Mouse (Mus musculus) WW6 (cell line): ENCODE data around the gene Setd3.
A peak's percentile ranks its signal among the peaks of the same experiment; 100 is the strongest.

Experiments used
- DNase-seq: peaks from one replicate; pipeline ENCODE4 v3.0.0-alpha.2; 2013; ENCODE audit warnings: low read depth, low spot score

The Setd3 gene

DNA sequence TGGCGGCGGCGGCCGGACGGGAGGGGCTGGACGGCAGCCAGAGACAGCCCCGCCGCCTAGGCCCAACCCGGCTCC lies at the start of gene Setd3:
Setd3 (minus strand) TSS at position 69 of the 75 bp plus-strand sequence.
- DNase-seq, result no peak

DNA sequence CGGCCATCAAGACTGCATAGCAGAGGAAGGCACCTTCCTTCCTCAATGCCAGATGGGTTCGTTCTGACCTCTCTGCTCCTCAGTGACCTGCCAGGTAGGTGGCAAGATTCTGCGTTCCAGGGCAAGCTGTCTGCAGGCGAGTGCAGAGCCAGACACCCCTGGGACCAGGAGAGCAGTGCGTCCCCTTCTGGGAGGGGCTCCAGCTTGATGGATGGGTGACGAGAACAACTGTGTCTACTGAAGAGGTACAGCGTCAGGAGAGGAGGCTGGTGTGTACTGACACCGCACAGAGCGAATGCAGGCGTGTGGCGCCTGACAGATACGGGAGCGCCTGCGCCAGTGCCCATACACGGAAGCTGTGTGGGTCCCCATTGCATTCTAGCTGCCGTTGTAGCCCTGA lies 48.4 kb upstream of the Setd3 start:
- no peak for DNase-seq

GRCm38 (mm10) chr12:108226941-108227340 lies 47.8 kb upstream of the Setd3 start:
- DNase-seq, result no peak

DNA sequence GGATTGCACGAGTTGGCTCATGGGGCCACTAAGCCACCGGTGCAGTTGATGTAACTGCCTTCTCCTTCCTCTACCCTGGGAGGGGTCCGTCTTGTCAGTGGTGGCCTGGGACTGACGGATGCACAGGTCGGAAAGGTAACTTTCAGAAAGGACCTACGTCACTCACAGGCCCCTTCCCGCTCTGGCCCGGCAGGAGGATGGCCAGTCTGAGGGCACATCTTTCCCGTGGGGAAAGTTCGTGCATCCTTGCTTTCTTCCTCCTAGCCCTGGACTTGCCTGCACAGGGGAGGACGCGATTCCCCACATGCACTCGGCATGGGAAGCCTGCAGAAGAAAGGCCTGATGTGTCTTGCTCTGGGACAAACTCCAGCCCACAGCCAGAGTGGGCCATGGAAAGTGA lies 47.1 kb upstream of the Setd3 start:
- DNase-seq, result no peak

GRCm38 (mm10) chr12:108225781-108226180 lies 46.7 kb upstream of the Setd3 start:
- no peak for DNase-seq

DNA sequence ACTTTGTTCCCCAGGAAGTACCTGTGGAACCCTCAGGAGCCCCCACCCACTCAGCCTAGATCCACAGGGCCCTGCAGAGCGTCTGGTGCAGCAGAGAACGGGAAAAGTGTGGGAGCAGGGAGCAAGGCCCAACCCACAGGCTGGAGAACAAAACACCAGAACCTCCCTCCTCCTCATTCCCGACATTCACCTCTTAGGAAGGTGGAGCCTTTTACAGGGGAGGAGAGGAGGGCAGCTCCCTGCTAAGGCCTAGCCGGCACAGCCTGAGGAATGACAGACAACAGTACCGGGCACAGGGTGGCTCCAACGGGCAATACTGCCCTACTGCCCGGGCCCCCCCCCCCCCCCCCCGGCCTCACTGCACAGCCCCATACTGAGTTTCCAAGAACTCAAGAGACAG lies 44.2 kb upstream of the Setd3 start:
- no peak for DNase-seq

GRCm38 (mm10) chr12:108221712-108222111 lies 42.6 kb upstream of the Setd3 start:
- DNase-seq, result no peak

DNA sequence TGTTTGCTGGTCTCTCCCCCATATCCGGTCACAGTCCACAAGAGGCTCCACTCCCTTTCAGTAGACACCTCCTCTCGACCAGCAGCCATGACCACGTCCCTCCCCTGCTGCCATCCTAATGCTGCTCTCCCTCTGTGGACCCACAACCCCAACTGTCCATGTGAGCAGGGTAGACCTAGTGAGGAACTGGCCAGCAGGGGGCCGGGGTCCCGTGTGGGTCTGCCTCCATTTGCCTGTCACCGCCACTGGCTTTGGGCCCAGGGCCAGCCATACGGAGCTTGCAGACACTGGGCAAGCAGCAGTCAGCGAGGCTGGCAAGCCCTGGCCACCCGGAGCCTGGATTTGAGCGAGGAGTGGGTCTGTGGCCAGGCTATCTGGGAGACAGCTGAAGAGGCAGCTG lies 42.1 kb upstream of the Setd3 start:
- DNase-seq, result no peak

GRCm38 (mm10) chr12:108220621-108221020 lies 41.5 kb upstream of the Setd3 start:
- no peak for DNase-seq

GRCm38 (mm10) chr12:108219825-108220616 lies 40.9 kb upstream of the Setd3 start:
- DNase-seq, result no peak

GRCm38 (mm10) chr12:108219163-108219562 lies 40.0 kb upstream of the Setd3 start:
- no peak for DNase-seq

DNA sequence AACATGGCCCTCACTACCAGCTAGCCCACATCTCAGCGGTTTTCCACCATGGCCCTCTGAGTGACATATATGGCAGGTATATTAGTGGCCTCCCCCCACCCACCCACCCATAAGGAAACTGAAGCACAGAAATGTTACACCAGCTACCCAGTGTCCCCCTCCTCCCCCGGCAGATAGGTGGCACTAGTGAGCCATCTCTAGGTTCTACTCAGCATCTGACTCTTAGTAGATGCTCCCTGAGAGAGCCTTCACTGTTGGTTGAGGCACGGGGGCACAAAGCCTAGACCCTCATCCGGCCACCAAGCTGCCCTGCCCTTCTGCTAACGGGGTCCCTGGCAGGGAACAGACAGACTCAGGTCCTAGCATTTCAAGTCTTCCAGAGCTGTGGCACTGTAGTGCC lies 38.5 kb upstream of the Setd3 start:
- no peak for DNase-seq

GRCm38 (mm10) chr12:108216611-108217370 lies 37.7 kb upstream of the Setd3 start:
- DNase-seq, result no peak

DNA sequence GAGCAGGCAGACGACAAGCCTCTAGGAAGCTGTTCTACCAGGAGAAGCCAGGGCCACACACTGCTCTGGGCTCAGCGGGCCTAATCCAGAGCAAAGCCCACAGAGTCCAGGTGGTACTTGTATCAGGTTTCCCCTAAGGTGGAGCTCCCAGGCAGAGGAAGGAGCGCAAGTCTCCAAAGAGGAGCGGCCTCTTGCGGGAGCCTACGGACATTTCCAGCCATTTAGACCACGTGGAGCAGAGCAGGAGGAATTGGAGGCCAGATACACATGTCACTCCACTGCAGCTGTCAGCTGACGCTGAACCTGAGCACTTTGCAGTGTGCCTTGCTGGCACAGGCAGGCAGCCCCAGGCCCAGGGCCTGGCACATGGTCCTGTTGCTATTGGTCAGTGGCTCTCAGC lies 36.0 kb upstream of the Setd3 start:
- no peak for DNase-seq

DNA sequence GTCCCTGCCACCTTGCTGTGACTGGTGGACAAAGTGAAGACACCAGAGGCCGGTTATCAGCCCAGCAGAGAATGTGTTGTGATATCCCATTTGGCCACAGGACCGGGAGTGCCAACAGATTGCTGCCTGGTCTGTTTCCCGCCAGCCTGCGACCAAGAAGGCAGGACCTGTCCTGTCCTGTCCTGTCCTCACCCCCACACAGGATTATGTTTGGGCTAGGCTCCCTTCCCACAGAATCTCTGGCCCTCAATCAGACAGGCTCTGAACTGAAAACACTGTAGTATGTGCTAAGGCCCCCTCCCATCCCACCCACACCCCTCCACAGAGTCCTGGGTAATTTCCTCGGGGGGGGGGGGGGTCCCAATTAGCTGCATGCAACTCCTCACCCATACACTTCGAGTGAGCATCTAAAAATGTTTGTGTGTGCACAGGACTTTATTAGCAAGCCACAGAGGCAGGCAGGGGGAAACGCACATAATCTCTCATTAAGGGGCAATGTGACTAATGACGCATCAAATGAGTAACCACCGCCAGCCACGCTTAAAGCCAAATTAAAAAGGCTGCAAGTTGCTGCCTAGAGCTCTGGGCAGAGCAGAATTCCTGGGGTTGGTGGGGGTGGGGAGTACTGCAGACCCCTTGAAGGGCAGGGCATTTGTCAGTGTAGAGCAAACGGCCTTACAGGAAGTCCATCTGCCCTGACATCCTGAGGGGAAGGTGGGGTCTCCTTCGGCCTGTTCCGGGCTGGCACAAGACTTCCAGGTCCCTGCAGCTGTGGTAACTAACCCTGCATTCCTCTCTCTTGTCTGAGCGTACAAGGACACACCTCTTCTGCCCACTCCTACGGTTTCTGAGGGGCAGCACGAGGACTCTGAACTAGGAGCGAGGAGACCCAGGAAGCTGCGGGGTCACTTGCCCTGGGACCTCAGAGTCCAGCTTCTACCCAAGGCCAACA lies 34.3 kb upstream of the Setd3 start:
- DNase-seq, result no peak

DNA sequence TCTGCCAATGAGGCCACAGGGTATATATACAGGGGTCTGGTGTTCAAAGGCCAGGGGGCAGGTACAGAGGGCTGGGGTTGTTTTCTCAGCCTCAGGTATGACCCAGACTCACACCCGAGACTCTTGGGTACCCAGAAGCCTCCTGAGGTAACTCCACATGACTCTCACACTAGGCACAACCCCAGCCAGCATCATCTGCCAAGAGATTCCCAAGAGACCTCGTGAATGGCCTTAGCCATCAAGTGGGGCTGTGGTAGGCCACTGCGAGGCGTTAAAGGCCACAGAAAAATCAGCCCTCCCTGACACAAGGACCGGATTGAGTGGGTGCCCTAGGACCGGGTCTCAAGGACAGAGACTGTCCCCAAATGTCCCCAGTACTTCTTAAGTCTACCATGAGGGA lies 33.4 kb upstream of the Setd3 start:
- DNase-seq, result no peak

DNA sequence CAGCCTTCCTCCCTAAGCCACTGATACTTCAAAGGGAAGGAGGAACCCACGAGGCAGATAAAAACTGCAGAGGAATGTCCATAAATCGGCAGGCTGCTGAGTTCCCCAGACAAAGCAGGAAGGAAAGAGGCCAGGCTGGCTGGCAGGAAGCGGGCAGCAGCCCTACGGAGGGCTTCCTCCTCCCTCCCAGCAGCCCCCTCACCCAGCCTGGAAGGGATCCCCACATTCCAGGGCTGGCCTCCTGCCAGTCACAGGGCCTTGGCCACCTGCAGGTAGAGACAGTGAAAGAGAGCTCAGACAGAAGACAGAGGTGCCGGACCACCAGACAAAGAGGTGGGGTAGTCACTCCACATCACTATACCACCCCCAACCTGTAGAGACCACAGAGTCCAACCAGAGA lies 33.0 kb upstream of the Setd3 start:
- no peak for DNase-seq

DNA sequence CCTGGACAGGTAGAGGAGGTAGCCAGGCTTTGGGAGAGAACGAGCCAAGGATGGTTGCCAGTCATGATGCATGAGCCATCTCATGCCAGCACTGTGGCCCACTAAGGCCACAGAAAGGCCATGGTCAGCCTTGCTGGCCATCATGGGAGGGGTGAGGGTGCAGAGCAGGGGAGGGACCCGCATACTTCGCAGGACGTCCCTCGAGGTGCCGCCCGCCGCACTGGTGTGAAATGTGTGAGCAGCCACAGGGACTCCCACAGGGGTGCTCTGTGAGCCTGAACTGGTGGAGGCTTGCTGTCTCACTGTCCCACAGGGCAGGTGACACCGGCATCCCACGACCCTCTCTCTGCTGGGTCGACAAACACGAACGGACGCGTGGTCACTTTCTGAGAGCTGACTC lies 31.5 kb upstream of the Setd3 start:
- DNase-seq, result no peak

- peak; percentile 22 for DNase-seq
These were observed 29.8 kb upstream of the Setd3 start for GRCm38 (mm10) chr12:108208726-108209438.

DNA sequence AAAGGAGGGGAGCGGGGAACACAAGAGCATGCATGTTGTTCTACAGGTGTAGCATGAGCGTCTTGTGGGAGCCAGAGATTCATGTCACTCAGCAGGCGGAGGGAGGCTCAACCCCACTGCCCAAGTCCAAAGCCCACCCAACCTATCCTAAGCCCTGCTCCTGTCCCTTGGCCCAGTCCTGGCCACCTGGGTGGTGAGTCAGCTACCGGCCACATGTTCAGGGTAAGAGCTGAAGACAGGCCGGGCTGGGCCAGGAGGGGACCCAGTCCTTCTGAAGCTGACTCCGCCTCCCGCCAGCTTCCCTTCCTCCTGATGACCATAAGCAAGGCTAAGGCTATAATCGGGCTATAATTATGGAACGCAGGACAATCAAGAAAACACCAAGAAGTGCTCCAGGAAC lies 29.1 kb upstream of the Setd3 start:
- no peak for DNase-seq

GRCm38 (mm10) chr12:108206641-108207040 lies 27.5 kb upstream of the Setd3 start:
- peak; percentile 48 for DNase-seq

GRCm38 (mm10) chr12:108204978-108205377 lies 25.9 kb upstream of the Setd3 start:
- DNase-seq, result no peak
